In the genomic region with DNA sequence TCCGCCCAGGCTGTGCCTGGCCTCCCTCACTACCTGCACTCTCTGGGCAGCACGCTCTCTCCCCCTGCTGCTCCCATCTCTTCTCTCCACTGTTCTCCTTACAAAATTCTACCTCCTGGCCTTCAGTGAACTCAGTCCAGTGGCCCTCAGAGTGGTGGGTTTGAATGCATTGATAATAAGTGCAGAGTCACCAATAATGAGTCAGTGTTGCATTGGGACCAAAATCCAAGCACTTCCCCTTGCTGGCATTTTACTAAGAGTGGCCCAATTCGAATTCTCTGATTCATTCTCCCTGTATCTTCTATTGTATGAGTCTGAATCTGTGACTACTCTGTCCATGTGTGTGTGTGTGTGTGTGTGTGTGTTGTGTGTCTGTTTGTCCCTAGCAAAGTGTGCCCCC, we compare ENCODE assay signal across 18 mouse cellular contexts. TPM values are rescaled to one million over a fixed set of nuclear protein-coding genes. Genes with fewer than 3 reads are reported as not detected.
DNase-seq lines count a peak whose midpoint lies in the region; ATAC-seq and TF ChIP-seq lines count a peak whose summit lies in the region.
"Had no signal": no experiment of that assay in that cellular context is flagged by ENCODE, and none has a peak within 500 bp of the region (broad histone marks: within the 10 kb centered on the region; RNA-seq: fewer than 3 reads in every experiment).

No protein-coding gene starts in this region.

- DNase-seq in adrenal gland, adult 2 months: peak; percentile 55
- DNase-seq in adrenal gland, postnatal 10 days: no peak
- DNase-seq in Muller cell, postnatal 12 days (ENCODE audit: inconsistent ontology term): peak; percentile 18
- DNase-seq in stomach, postnatal 0 days (ENCODE audit: low spot score): no peak
- DNase-seq in lung, postnatal 36 days: no peak
- DNase-seq: adrenal gland, adult 8-10 months; cerebellum, adult 11-12 months; cerebellum, adult 2 months; cerebellum, adult 9-10 months; cerebellum, postnatal 10 days; cerebellum, postnatal 25 days; forebrain, postnatal 0 days had no signal

- no peak for ATAC-seq in stomach, postnatal 0 days (ENCODE audit: low FRiP score, low TSS enrichment)
- ATAC-seq: activated CD4-positive, CD25-positive, alpha-beta regulatory T cell, adult 4 months; forebrain, embryonic 13.5 days; forebrain, embryonic 15.5 days; forebrain, postnatal 0 days; Patski had no signal

- peak; percentile 24; the same call in 1 of the 2 replicates for TF ChIP-seq CTCF in stomach, postnatal 0 days (IDR thresholded peaks at IDR 0.05; ENCODE audit: low read depth)

- no peak overlapping the region for H3K4me3 ChIP-seq in stomach, postnatal 0 days (ENCODE audit: low read depth, low read length)
- H3K4me3 ChIP-seq: embryonic facial prominence, embryonic 10.5 days; embryonic facial prominence, embryonic 12.5 days; forebrain, embryonic 13.5 days; forebrain, embryonic 15.5 days had no signal

- H3K4me1 ChIP-seq in stomach, postnatal 0 days (replicated peaks; ENCODE audit: control insufficient read depth, insufficient read depth): no peaks in the 10 kb centered on the region

- H3K27ac ChIP-seq in stomach, postnatal 0 days (replicated peaks): no peak overlapping the region
- H3K27ac ChIP-seq: embryonic facial prominence, embryonic 10.5 days; embryonic facial prominence, embryonic 12.5 days; forebrain, embryonic 13.5 days; forebrain, embryonic 15.5 days had no signal

- H3K4me2 ChIP-seq in stomach, postnatal 0 days (replicated peaks; ENCODE audit: low read depth): no peak overlapping the region
- H3K4me2 ChIP-seq: embryonic facial prominence, embryonic 12.5 days; forebrain, embryonic 13.5 days; forebrain, embryonic 15.5 days had no signal

- 80% methylated on average over 3 of the region's 3 CpGs for WGBS in stomach, postnatal 0 days

- no peaks in the 10 kb centered on the region for H3K36me3 ChIP-seq in stomach, postnatal 0 days (ENCODE audit: control insufficient read depth, insufficient read depth, low read length)
- H3K36me3 ChIP-seq: embryonic facial prominence, embryonic 10.5 days; embryonic facial prominence, embryonic 12.5 days; forebrain, embryonic 15.5 days had no signal

- no peaks in the 10 kb centered on the region for H3K9me3 ChIP-seq in stomach, postnatal 0 days (ENCODE audit: control insufficient read depth, low read length)
- H3K9me3 ChIP-seq: embryonic facial prominence, embryonic 10.5 days; embryonic facial prominence, embryonic 12.5 days; forebrain, embryonic 13.5 days; forebrain, embryonic 15.5 days had no signal

- H3K27me3 ChIP-seq in stomach, postnatal 0 days (ENCODE audit: control insufficient read depth, insufficient read depth, low read length): no peaks in the 10 kb centered on the region
- H3K27me3 ChIP-seq: embryonic facial prominence, embryonic 12.5 days; forebrain, embryonic 13.5 days; forebrain, embryonic 15.5 days; Patski had no signal

- no peak for TF ChIP-seq EP300 in stomach, postnatal 0 days (optimal IDR thresholded peaks at IDR 0.05)

- H3K9ac ChIP-seq in stomach, postnatal 0 days (ENCODE audit: low read length): no peak overlapping the region
- H3K9ac ChIP-seq: embryonic facial prominence, embryonic 12.5 days; forebrain, embryonic 13.5 days; forebrain, embryonic 15.5 days; forebrain, postnatal 0 days had no signal

RNA-seq across cellular contexts. Expression of a gene that starts 32.7 kb away (rescaled TPM):
- total RNA-seq in adrenal gland, adult 2 months (2021): 1 to 10 TPM; 2.2 to 4.3 TPM
- polyA plus RNA-seq in adrenal gland, adult 2 months (2012; rRNA removed): 4.6 and 6.3 TPM in 2 replicates
- total RNA-seq in adrenal gland, postnatal 10 days (2021): 1 to 10 TPM; 5.5 to 8.6 TPM
- 2.4 TPM in 2 replicates for polyA plus RNA-seq in stomach, postnatal 0 days (2015; fragmentation: Nextera tagmentation; extraction: Ambion mirVana)

Comparison
In these comparisons a context has a peak if more than half of its experiments do, and no peak if none do; other contexts are left out.
1. DNase-seq: peak in adrenal gland, adult 2 months (single experiment) and Muller cell, postnatal 12 days (single experiment); none in adrenal gland, postnatal 10 days (single experiment), stomach, postnatal 0 days (single experiment) and lung, postnatal 36 days (single experiment).